Mouse (Mus musculus) T-helper 2 cell (primary cell): ENCODE results near the gene Tbc1d8.

ENCODE experiments used
- in situ Hi-C: fragments of 300-600 bp; cut with MboI, MseI; formaldehyde crosslinking; loops from one replicate; pipeline ENCODE4 v1.15.1; 2025; ENCODE audit warnings: high pct_unique_total_duplicates

Tbc1d8 gene

DNA sequence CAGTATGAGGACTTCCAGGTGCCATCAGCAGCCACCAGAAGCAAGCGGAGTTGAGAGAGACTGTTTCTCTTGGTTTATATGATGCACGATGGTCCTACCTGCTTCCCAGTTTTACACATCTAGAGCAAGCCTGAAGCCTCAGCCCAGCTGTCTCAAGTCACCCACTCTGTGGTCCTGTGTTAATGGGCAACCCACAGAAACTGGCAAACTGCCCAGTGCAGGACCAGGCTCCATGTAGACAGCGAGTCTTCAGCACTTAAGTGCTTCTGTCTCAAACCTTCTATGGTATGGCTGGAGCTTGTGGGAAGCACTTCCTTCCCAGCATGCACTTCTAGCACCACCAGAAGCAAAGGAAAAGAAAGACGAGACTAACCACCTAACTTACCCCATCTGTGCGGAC, 30.3 kb downstream of the Tbc1d8 start:
- in situ Hi-C loops: no loop called here

- in situ Hi-C loops: no loop called here
These were observed 32.4 kb downstream of the Tbc1d8 start for GRCm38 (mm10) chr1:39446178-39446577.

DNA sequence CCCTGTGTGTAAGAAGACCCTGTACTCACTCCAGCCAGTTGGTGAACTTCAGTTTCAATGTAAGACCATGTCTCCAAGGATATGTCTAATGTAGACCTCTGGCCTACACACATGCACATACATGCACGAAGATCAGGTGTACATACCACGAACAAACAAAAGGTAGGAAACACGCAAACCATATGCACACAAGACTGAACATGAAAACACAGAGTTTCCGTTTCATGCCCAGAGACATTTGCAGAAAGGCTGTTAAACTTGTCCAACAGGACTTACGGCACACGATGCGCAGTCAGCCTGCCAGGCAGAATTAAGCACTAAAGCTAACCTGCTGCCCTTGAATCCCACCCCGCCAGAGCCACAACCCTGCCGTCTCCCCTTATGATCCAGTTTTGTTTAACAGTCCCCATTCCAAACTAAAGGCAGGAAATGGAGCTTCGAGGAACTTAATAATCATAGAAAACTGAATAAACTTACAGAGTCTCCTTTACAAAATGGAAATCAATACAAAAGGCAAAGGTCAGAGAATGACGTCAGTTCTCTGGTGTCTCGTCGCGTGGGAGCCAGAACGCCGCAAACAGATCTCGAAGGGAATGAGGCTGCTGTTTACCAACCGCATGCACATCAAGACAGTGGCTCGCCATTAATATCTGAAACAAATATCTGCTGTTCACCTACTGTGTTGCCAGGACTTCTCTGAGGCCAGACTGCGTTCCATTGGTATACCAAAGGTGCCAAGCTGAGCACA, 33.1 kb downstream of the Tbc1d8 start:
- in situ Hi-C loops: no loop called here

DNA sequence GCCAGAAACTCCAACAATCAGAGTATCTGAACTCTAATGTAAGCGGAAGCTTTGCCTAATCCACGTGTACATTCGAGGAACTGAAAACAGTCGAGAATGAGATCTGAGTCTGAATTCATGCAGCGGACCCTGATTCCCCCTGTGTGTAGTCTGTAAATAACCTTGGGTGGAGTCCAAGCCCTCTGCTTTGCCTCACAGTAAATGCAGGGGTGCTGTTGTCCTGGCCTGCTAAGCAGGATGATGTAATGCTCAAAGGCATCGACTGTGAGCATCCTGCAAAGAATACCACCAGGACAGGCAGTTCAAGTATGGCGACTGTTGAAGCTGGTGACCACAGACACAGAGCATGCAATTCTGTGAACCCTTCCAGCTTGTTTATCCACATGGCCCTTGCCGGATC, 34.8 kb downstream of the Tbc1d8 start:
- in situ Hi-C loops: no loop called here

GRCm38 (mm10) chr1:39441686-39442085, 36.9 kb downstream of the Tbc1d8 start:
- in situ Hi-C loops: no loop called here

GRCm38 (mm10) chr1:39439661-39440548, 38.6 kb downstream of the Tbc1d8 start:
- in situ Hi-C loops: no loop called here

- in situ Hi-C loops: no loop called here
These were observed 39.9 kb downstream of the Tbc1d8 start for GRCm38 (mm10) chr1:39438629-39439028.

GRCm38 (mm10) chr1:39434264-39434663, 44.3 kb downstream of the Tbc1d8 start:
- in situ Hi-C loops: no loop called here

- in situ Hi-C loops: no loop called here
These were observed 48.5 kb downstream of the Tbc1d8 start for GRCm38 (mm10) chr1:39430020-39430419.

GRCm38 (mm10) chr1:39429015-39429414, 49.5 kb downstream of the Tbc1d8 start:
- in situ Hi-C loops: no loop called here

GRCm38 (mm10) chr1:39428280-39428679, 50.3 kb downstream of the Tbc1d8 start:
- in situ Hi-C loops: no loop called here

DNA sequence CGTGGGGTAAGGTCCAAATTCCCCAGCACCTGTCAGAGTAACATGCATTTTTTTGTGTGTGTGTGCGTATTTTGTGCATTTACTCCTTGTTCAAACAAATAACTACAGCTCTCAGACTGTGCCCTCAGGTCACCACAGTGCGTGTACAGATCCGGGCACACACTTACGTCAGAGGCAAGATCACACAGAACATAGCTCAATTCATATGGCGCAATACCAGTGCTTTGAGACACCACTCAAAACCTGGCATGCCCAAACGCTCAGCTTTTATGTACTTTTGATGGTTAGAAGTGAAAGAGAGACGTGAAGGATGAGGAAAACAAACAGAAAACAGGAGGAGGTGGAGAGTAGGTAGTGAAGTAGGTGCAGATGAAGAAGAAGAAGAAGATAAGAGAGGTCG, 53.1 kb downstream of the Tbc1d8 start:
- in situ Hi-C loops: no loop called here

DNA sequence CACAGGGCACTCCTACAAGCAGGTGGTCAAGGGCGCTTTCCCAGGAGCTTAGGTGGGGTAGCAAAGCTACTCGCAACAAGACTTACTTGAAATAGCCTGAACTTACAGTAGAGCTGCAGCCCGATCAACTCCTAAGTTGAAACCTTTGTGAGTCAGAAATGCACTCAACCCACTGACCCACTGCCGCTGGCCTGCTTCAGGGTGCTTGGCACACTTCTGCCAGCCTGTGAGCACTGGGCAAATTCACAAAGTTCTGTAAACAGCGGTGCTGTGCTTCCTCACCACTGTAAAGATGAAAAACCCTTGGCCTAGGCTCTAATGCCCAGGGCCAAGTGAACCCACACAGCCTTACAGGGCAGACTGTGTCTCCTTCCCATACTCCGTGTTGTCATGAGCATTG, 57.6 kb downstream of the Tbc1d8 start:
- in situ Hi-C loops: no loop called here

DNA sequence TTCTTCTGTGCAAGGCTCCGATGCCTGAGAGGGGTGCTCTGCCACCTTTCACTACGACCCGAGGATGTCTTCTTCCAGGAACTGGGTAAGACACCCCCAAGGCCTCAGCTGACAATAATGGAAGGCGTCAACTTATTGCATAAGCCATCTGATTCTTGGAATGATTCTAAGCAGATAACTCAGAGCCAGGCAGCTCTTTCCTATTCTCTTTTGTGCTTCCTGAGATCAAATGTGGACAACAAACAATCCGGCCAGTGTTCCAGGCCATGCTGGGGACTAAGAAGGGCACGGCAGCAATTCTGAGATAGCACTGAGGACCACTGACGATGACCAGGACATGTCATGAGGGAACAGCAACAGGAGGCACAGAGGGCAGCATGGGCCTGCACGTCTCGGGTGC, 59.7 kb downstream of the Tbc1d8 start:
- in situ Hi-C loops: no loop called here

- in situ Hi-C loops: no loop called here
These were observed 60.7 kb downstream of the Tbc1d8 start for GRCm38 (mm10) chr1:39417817-39418216.

- in situ Hi-C loops: no loop called here
These were observed 68.3 kb downstream of the Tbc1d8 start for GRCm38 (mm10) chr1:39410085-39410821.

GRCm38 (mm10) chr1:39408668-39409067, 69.9 kb downstream of the Tbc1d8 start:
- in situ Hi-C loops: no loop called here

DNA sequence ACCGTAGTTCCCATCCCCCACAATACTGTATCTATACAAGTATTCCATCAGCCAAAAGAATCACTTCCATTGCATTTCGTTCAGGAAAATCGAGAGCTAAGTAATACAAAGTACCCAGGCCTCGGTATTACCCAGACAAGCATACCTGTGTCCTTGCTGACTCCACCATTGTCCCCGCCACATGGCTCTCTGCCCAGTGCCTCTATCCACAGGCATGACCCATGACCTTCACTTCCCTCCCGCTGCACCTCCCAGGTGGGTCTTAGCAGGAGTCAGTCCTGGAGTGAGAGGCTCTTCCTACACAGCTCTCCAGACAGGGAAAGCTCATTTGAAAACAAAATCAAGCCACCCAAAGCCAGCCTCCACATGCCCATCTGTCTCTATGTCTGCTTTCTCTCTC, 70.4 kb downstream of the Tbc1d8 start:
- in situ Hi-C loops: no loop called here

GRCm38 (mm10) chr1:39407108-39407507, 71.4 kb downstream of the Tbc1d8 start:
- in situ Hi-C loops: no loop called here

DNA sequence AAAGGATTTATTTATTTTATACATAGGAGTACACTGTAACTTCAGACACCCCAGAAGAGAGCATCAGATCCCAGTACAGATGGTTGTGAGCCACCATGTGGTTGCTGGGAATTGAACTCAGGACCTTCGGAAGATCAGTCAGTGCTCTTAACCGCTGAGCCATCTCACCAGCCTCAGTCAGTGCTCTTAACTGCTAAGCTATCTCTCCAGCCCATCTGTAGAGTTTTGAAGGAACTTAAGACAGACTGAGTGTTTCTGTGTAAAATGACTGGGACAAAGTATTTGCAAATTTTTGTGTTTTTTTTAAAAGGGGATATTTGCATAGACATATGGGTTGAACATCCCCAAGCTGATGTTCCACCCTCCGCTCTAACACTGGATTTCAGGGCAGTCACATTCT, 78.4 kb downstream of the Tbc1d8 start:
- in situ Hi-C loops: no loop called here

- in situ Hi-C loops: no loop called here
These were observed 79.3 kb downstream of the Tbc1d8 start for GRCm38 (mm10) chr1:39399228-39399627.

DNA sequence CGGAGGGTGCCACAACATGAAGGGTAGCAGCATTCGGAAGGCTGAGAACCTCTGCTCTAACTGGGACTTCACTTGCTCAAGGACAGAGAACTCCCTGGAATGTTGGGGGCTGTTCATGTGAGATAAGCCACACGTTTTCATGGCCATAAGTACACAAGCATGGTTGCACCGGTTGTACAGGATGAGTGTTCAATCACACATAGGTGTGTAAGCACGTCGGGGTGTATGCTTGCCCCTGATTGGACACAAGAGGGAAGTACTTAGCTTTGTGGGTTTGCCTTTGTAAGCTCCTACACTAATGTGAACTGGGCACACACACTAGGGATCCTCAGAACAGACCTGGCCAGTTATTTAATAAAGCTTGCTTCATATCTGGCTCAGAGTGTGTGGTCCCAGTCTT, 80.3 kb downstream of the Tbc1d8 start:
- in situ Hi-C loops: no loop called here
